Mouse (Mus musculus) layer of hippocampus, postnatal 25 days (tissue): Measurements from ENCODE around the gene Aatk. TPM values are rescaled to one million over a fixed set of nuclear protein-coding genes. Genes with fewer than 3 reads are reported as not detected.

Experiments used
- DNase-seq, 2 experiments: peaks; one replicate each; pipeline ENCODE4 v3.0.0; 2022; ENCODE audit warnings: mixed read lengths in 2 of 2, low spot score in 1 of 2; ENCODE audit errors: extremely low spot score in 1 of 2
- total RNA-seq, 2 experiments: library from RNA; stranded (reverse); gene quantifications; 2 replicates each; pipeline ENCODE4 v1.2.3; 2021

Gene Aatk
- 100 to 1,000 TPM; 221 to 225 TPM for total RNA-seq

DNA sequence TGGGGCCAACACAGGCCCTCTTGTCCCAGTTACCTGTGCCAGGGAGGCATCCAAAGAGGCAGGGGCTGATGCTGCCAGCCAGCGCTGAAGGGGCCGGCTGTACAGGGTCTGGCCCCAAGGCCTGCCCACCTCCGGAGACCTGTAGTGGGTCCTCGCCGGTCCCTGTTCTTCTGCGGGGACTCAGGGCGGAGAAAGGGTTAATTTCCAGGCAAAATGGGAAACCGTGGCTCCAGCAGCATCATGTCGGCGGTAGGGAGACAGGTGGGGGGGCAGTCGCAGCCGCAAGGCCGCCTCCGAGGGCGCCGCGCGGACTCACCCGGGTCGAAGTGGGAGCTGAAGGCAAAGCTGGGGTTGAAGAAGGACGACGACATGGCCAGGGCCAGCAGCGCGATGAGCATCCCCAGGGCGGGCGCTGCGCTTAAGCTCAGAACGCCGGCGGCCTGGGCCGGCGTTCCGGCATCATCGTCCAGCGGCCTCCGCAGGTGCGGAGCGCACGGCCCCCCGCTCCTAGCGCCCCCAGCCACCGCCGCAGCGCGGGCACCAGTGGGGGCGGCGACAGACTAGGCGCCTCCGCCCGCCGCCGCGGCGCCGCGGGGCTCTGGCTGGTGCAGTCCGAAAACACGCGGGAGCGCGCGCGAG is at the start of gene Aatk:
Gene Aatk (minus strand): TSS at position 615 of the 639 bp plus-strand sequence.
- peak in 1 of 2 experiments; percentile 43 for DNase-seq

- no peak for DNase-seq
These were observed 46.0 kb upstream of the Aatk start for GRCm38 (mm10) chr11:120092817-120093591.

DNA sequence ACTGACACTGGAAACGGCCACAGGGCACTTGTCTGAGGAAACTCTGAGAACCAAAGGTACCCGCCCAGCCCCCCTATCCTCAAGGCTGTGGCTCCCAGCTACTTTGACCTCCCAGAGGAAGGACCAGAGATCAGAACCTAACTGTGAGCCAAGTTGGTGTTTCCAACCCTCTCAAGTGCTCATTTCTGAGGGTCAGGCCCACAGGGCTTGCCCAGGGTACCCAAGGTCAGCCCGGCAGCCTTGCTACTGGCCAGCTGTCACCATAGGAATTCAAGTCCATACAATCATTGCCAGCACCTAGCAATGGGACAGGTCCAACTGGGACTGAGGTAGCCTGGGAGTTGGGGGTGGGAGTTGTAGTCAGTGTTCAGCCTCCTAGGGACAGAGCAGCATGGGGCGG is 43.7 kb upstream of the Aatk start:
- DNase-seq, result no peak

GRCm38 (mm10) chr11:120086702-120087152 is 39.8 kb upstream of the Aatk start, which contains the start of gene Cep131:
TSS of gene Cep131 (minus strand) at chr11:120086827.
- peak; percentile 87 to 89 for DNase-seq

DNA sequence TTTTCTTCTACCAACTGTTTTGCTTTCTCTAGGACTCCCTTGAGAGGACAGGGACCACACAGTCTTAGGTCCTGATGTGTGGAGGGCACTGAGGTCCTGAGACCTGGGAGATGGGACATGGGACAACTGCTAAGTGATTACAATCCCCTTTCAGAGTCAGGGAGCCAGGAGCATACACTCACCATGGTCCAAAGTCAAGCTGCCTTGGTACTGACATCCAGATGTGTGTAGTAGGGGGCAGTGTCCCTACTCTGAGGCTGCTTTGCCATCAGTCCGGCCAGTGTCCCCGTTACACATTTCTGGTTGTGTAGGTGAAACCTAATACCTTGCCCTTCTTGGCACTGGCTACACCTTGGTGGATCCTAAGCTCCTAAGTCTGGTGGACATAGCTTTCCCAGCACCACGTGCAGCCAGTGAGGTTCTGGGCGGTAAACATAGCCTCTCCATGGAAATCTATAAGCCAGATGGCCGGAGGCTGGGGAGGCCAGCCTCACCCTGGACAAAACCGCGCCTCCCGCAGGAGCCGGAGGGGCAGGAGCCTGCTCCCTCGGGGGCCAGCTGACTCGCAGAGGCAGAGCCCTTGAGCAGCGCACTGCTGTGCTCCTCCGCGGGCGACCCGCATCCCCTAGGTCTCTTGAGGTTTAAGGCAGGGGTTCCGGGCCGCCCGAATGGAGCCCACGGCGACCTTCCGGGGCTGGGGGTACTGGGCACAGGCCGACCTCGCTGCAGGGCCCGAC is 39.1 kb upstream of the Aatk start:
- no peak for DNase-seq

- DNase-seq, result no peak
These were observed 33.3 kb upstream of the Aatk start for GRCm38 (mm10) chr11:120080282-120080681.

DNA sequence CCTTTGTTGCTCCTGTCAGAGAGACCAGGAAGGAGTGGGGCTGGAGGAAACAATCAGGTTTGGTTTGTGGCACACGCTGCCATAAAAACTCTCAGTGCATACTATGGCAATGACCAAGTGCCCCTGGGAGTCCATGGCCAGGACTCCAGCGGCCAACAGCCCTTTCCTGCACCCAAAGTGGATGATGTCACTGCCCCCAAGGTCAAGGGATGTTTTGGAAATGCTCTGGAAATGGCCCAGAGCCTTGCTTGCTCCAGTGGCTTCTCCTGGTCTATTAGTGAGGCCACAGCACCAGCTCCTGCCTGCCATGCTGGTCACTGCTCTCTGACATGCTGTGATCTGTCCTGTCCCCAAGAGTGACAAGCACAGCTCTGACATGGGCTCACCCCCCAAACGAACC is 29.2 kb upstream of the Aatk start:
- no peak for DNase-seq

GRCm38 (mm10) chr11:120072986-120073647 is 26.1 kb upstream of the Aatk start:
- no peak for DNase-seq

DNA sequence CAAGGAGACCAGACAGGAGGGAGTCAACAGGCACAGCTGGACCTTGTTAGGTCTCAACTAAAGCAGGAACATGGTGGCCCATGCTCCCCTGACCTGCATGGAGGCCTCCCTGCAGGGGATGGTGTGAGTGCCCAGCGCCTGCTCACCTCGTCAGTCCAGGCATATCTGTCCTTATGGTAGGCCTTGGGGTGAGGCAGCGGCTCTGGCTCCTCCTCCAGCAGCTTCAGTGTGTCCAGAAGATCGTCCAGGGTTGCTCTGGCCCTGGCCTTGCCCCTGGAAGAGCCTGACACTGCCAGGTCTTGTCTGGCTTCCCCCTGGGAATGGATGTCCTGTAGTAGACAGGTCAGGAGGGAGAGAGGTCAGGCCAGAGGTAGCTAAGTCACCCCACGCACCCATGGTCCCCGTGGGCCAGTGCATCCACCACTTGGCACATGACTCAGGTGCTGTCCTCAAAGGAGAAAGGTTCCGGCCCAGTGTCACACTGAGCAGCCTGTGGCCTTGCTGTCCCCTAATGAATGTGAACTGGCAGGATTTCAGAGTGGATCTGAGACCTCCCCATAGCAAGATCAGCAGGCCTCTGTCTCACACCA is 24.9 kb upstream of the Aatk start:
- DNase-seq, result no peak

DNA sequence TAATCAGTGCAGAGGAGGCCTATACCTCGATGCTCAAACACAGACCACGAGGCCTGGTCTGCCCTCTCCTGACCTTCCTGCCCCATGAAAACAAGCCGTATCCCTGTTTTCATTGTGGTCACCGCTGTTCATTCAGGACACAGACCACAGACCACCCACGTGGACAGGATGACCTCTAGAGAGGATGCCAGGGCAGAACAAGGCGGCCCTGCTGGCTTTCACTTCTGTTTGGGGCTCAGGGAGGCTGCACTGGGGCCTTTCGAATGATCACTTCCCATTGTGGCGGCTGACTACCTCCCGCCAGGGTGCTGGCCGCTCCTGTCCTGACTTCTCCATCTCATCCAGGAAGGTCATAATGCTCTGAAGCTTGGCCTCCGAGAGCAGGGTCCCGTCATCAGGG is 24.1 kb upstream of the Aatk start:
- no peak for DNase-seq

DNA sequence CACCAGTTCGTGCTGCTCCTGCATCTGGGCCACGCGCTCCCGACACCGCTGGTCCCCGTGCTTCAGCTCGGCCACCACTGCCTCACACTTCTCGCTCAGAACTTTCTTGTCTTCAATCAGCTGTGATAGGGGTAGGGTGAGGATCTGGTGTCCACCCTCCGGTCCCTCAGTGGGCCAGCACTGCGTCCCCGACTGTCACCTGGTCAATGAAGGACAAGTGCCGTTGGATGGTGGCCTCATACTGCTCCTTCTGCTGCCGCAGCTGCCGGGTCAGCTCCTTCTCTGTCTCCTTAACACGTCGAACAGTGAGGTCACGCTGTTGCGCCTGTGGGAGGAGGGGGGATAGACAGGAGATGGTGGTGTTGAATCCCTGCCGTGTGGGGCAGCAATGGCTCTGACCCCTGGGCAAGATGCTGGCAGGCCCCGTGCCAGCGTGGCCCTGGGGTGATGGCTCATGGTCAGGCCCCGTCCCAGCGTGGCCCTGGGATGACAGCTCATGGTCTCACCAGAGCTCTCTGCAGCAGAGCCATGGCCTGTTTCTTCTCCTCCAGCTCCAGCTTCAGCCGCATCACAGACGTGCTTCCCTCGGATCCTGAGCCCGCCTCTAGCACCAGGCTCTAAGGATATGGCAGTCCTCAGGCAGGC is 23.4 kb upstream of the Aatk start:
- no peak for DNase-seq

DNA sequence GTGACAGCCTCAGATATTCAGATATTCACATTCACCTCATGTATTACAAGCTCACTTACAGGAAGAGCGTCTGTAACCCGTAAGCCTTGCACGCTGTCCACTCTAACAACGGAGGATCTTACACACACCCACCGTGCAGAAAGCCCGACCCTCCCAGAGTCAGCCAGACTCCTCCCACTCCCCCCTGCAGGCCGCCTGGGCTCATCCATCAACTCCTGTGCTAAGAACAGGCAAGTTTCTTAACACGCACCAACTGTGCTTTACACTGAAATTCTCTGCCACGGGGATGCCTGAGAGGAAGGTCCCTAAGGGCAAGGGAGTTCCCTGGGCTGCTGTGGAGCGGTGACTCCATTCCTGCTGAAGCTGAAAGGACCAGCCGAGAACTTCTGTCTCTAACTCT is 22.3 kb upstream of the Aatk start:
- no peak for DNase-seq

GRCm38 (mm10) chr11:120067834-120068233 is 20.9 kb upstream of the Aatk start:
- no peak for DNase-seq

DNA sequence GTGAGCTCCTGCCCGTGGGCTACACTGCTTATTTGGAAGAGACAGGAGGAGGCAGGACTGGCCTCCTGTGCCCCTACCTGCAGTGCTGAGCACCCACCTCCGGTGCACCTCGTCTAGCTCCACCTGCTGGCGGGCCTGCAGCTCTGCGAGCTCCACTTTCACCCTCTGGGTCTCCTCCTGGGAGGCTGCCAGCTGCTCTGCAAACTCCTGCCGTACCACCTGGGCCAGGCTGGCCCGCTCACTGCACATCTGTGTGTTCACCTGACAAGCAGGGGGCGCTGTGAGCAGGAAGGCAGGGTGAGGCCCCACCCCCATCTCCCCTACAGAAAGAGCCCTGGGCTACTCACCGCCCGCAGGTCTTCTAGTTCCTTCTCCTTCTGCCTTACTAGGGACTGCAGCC is 18.3 kb upstream of the Aatk start:
- DNase-seq, result peak; percentile 58 to 63

GRCm38 (mm10) chr11:120064668-120065040 is 17.7 kb upstream of the Aatk start:
- no peak for DNase-seq

DNA sequence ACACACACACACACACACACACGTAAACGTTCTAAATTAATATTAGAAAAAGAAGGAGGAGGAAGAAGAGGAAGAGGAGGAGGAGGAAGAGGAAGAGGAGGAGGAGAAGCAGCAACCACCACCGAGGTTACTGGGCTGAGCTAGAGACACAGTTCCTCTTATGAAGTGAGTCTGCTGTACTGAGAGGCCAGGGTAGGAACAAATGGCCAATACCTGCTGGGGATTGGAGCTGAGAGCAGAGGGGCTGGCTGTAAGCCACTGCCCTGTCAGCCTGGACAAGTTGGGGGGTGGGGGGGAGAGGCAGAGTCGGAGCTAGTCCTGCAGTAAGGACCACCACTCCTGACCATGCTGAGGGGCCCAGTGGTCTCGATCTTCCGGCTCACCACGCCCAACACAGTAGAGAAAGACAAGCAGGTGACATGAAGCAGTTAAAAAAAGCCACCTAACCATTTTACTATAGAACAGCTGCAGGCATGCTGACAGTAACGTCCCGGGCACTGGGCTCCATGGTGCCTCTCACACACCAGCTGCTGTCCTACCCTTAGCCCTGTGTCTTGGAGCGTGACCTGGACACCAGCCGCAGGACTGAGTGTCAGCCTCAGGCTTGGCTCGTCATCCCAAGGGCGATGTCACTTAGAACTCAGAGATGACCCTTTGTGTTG is 17.2 kb upstream of the Aatk start:
- no peak for DNase-seq

DNA sequence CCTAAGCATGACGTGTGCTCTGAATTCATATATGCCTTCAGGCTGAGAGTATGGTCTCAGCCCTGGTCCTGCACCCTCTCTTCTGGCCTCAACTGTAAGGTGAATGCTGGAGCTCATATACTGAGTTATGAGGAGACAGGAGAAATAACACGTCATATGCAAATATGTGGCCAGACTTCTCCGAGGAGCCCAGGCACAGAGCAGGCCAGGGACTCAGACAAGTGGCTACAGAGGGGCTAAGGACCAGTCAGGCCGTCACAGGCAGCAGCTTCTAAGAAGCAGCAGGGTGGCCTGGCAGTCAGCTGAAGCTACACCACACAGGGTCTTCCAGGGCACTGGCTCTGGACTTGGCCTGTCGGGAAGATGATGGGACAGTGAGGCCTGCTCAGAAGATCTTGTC is 16.4 kb upstream of the Aatk start:
- DNase-seq, result no peak

GRCm38 (mm10) chr11:120060634-120061033 is 13.7 kb upstream of the Aatk start:
- no peak for DNase-seq

GRCm38 (mm10) chr11:120055953-120056732 is 9.2 kb upstream of the Aatk start:
- no peak for DNase-seq
